Mouse (Mus musculus): ENCODE data around the gene Pole2.

- no peak for TF ChIP-seq POLR2A (IDR thresholded peaks at IDR 0.05; ENCODE audit: low read depth, low read length)
- no peak for TF ChIP-seq CTCF (conservative IDR thresholded peaks at IDR 0.05; ENCODE audit: insufficient read depth, insufficient read length, low read depth, low read length)
Observed at GRCm38 (mm10) chr12:69197378-69198163, 30.4 kb downstream of the Pole2 start.
